Mouse (Mus musculus): ENCODE measurements around the gene Cry2. TPM values are rescaled to one million over a fixed set of nuclear protein-coding genes. Genes with fewer than 3 reads are reported as not detected.

Gene Cry2
- polyA plus RNA-seq, 1 experiment from 2014 or later, result 12.6 TPM

GRCm38 (mm10) chr2:92423702-92424461 is 10.0 kb downstream of the Cry2 start:
- Histone ChIP-seq H3K27me3 (ENCODE audit: control insufficient read depth, insufficient read depth, low read length) (no peaks in the 10 kb centered on the region), H3K4me2 (ENCODE audit: low read depth, low read length) (no peak overlapping the region), H3K9ac (replicated peaks; ENCODE audit: low read length) (no peak overlapping the region), H3K4me1 (ENCODE audit: control insufficient read depth, insufficient read depth, low read length) (no peaks in the 10 kb centered on the region), H3K9me3 (replicated peaks; ENCODE audit: control insufficient read depth, low read length) (no peaks in the 10 kb centered on the region), H3K36me3 (replicated peaks; ENCODE audit: control insufficient read depth, insufficient read depth, low read depth, low read length) (no peaks in the 10 kb centered on the region; the same call in 1 of the 2 replicates), H3K4me3 (ENCODE audit: low read depth, low read length) (no peak overlapping the region), H3K27ac (replicated peaks; ENCODE audit: low read depth, low read length) (no peak overlapping the region)
- DNase-seq (ENCODE audit: low spot score) (no peak), ATAC-seq (replicated peaks; ENCODE audit: insufficient number of reproducible peaks, low FRiP score, low TSS enrichment, low read depth) (no peak)
- WGBS, result 87% methylated on average over 9 of the region's 9 CpGs

- Histone ChIP-seq H3K27ac (replicated peaks; ENCODE audit: low read depth, low read length) (no peak overlapping the region), H3K9me3 (replicated peaks; ENCODE audit: control insufficient read depth, low read length) (no peaks in the 10 kb centered on the region), H3K4me1 (ENCODE audit: control insufficient read depth, insufficient read depth, low read length) (no peaks in the 10 kb centered on the region), H3K27me3 (ENCODE audit: control insufficient read depth, insufficient read depth, low read length) (no peaks in the 10 kb centered on the region), H3K4me3 (ENCODE audit: low read depth, low read length) (no peak overlapping the region), H3K36me3 (replicated peaks; ENCODE audit: control insufficient read depth, insufficient read depth, low read depth, low read length) (no peaks in the 10 kb centered on the region; the same call in 1 of the 2 replicates), H3K9ac (replicated peaks; ENCODE audit: low read length) (no peak overlapping the region), H3K4me2 (ENCODE audit: low read depth, low read length) (no peak overlapping the region)
- WGBS, result 92% methylated on average over 9 of the region's 9 CpGs
- ATAC-seq (replicated peaks; ENCODE audit: insufficient number of reproducible peaks, low FRiP score, low TSS enrichment, low read depth) (no peak), DNase-seq (ENCODE audit: low spot score) (no peak)
Observed at GRCm38 (mm10) chr2:92423156-92423555, 10.7 kb downstream of the Cry2 start.

GRCm38 (mm10) chr2:92422388-92423135 is 11.3 kb downstream of the Cry2 start:
- peak; percentile 32 for DNase-seq (ENCODE audit: low spot score)
- no peak overlapping the region for H3K9ac ChIP-seq (replicated peaks; ENCODE audit: low read length)

GRCm38 (mm10) chr2:92421723-92422387 is 12.0 kb downstream of the Cry2 start:
- no peak for DNase-seq (ENCODE audit: low spot score)
- WGBS, result 92% methylated on average over 7 of the region's 7 CpGs
- no peak for ATAC-seq (replicated peaks; ENCODE audit: insufficient number of reproducible peaks, low FRiP score, low TSS enrichment, low read depth)
- Histone ChIP-seq H3K4me1 (ENCODE audit: control insufficient read depth, insufficient read depth, low read length) (no peaks in the 10 kb centered on the region), H3K27ac (replicated peaks; ENCODE audit: low read depth, low read length) (no peak overlapping the region), H3K27me3 (ENCODE audit: control insufficient read depth, insufficient read depth, low read length) (no peaks in the 10 kb centered on the region), H3K36me3 (replicated peaks; ENCODE audit: control insufficient read depth, insufficient read depth, low read depth, low read length) (no peaks in the 10 kb centered on the region; the same call in 1 of the 2 replicates), H3K4me3 (ENCODE audit: low read depth, low read length) (no peak overlapping the region), H3K9ac (replicated peaks; ENCODE audit: low read length) (no peak overlapping the region), H3K9me3 (replicated peaks; ENCODE audit: control insufficient read depth, low read length) (no peaks in the 10 kb centered on the region), H3K4me2 (ENCODE audit: low read depth, low read length) (no peak overlapping the region)

More at GRCm38 (mm10) chr2:92422388-92423135, 11.3 kb downstream of the Cry2 start:
- Histone ChIP-seq H3K27me3 (ENCODE audit: control insufficient read depth, insufficient read depth, low read length) (no peaks in the 10 kb centered on the region), H3K4me1 (ENCODE audit: control insufficient read depth, insufficient read depth, low read length) (no peaks in the 10 kb centered on the region), H3K4me2 (ENCODE audit: low read depth, low read length) (no peak overlapping the region), H3K4me3 (ENCODE audit: low read depth, low read length) (no peak overlapping the region), H3K36me3 (replicated peaks; ENCODE audit: control insufficient read depth, insufficient read depth, low read depth, low read length) (no peaks in the 10 kb centered on the region; the same call in 1 of the 2 replicates), H3K9me3 (replicated peaks; ENCODE audit: control insufficient read depth, low read length) (no peaks in the 10 kb centered on the region), H3K27ac (replicated peaks; ENCODE audit: low read depth, low read length) (no peak overlapping the region)
- WGBS, result 73% methylated on average over 10 of the region's 10 CpGs
- ATAC-seq (replicated peaks; ENCODE audit: insufficient number of reproducible peaks, low FRiP score, low TSS enrichment, low read depth), result no peak

GRCm38 (mm10) chr2:92411705-92412104 is 22.1 kb downstream of the Cry2 start:
- Histone ChIP-seq H3K9me3 (replicated peaks; ENCODE audit: control insufficient read depth, low read length) (no peaks in the 10 kb centered on the region), H3K4me1 (ENCODE audit: control insufficient read depth, insufficient read depth, low read length) (no peaks in the 10 kb centered on the region), H3K36me3 (replicated peaks; ENCODE audit: control insufficient read depth, insufficient read depth, low read depth, low read length) (peaks cover 10% of the 10 kb centered on the region), H3K27ac (replicated peaks; ENCODE audit: low read depth, low read length) (no peak overlapping the region), H3K4me2 (ENCODE audit: low read depth, low read length) (no peak overlapping the region), H3K27me3 (ENCODE audit: control insufficient read depth, insufficient read depth, low read length) (no peaks in the 10 kb centered on the region), H3K4me3 (ENCODE audit: low read depth, low read length) (no peak overlapping the region), H3K9ac (replicated peaks; ENCODE audit: low read length) (no peak overlapping the region)
- ATAC-seq (replicated peaks; ENCODE audit: insufficient number of reproducible peaks, low FRiP score, low TSS enrichment, low read depth) (no peak), DNase-seq (ENCODE audit: low spot score) (no peak)
- WGBS, result 94% methylated on average over 10 of the region's 10 CpGs

- peaks cover 9% of the 10 kb centered on the region for H3K36me3 ChIP-seq (replicated peaks; ENCODE audit: control insufficient read depth, insufficient read depth, low read depth, low read length)
- DNase-seq (ENCODE audit: low spot score), result no peak
- H3K27ac ChIP-seq (replicated peaks; ENCODE audit: low read depth, low read length), result no peak overlapping the region
- no peaks in the 10 kb centered on the region for H3K4me1 ChIP-seq (ENCODE audit: control insufficient read depth, insufficient read depth, low read length)
- no peak overlapping the region for H3K4me3 ChIP-seq (ENCODE audit: low read depth, low read length)
- H3K9me3 ChIP-seq (replicated peaks; ENCODE audit: control insufficient read depth, low read length), result no peaks in the 10 kb centered on the region
- H3K4me2 ChIP-seq (ENCODE audit: low read depth, low read length), result no peak overlapping the region
- no peaks in the 10 kb centered on the region for H3K27me3 ChIP-seq (ENCODE audit: control insufficient read depth, insufficient read depth, low read length)
- no peak overlapping the region for H3K9ac ChIP-seq (replicated peaks; ENCODE audit: low read length)
- 89% methylated on average over 18 of the region's 18 CpGs for WGBS
- no peak for ATAC-seq (replicated peaks; ENCODE audit: insufficient number of reproducible peaks, low FRiP score, low TSS enrichment, low read depth)
Observed at GRCm38 (mm10) chr2:92408309-92409045, 25.4 kb downstream of the Cry2 start.

GRCm38 (mm10) chr2:92405687-92406086 is 28.2 kb downstream of the Cry2 start:
- H3K4me1 ChIP-seq (ENCODE audit: control insufficient read depth, insufficient read depth, low read length), result no peaks in the 10 kb centered on the region
- no peak overlapping the region for H3K9ac ChIP-seq (replicated peaks; ENCODE audit: low read length)
- ATAC-seq (replicated peaks; ENCODE audit: insufficient number of reproducible peaks, low FRiP score, low TSS enrichment, low read depth), result no peak
- no peak overlapping the region for H3K27ac ChIP-seq (replicated peaks; ENCODE audit: low read depth, low read length)
- 93% methylated on average over 7 of the region's 7 CpGs for WGBS
- no peaks in the 10 kb centered on the region for H3K27me3 ChIP-seq (ENCODE audit: control insufficient read depth, insufficient read depth, low read length)
- H3K9me3 ChIP-seq (replicated peaks; ENCODE audit: control insufficient read depth, low read length), result no peaks in the 10 kb centered on the region
- H3K36me3 ChIP-seq (replicated peaks; ENCODE audit: control insufficient read depth, insufficient read depth, low read depth, low read length), result peaks cover 7% of the 10 kb centered on the region
- H3K4me2 ChIP-seq (ENCODE audit: low read depth, low read length), result no peak overlapping the region
- H3K4me3 ChIP-seq (ENCODE audit: low read depth, low read length), result no peak overlapping the region
- DNase-seq (ENCODE audit: low spot score), result no peak

Measured in embryonic facial prominence, embryonic 11.5 days (tissue).